Mouse (Mus musculus) liver, postnatal 0 days (tissue): ENCODE data around the gene Nr6a1. TPM values are rescaled to one million over a fixed set of nuclear protein-coding genes. Genes with fewer than 3 reads are reported as not detected.

Experiments used
- ATAC-seq: fragments of 200-750 bp; cut with Nextera tagmentation; 2 replicates; pipeline ENCODE4 v1.8.0; 2017; ENCODE audit warnings: mild to moderate bottlenecking, moderate library complexity
- DNase-seq: peaks from one replicate; pipeline ENCODE4 v3.0.0-alpha.2; 2016
- H3K27ac ChIP-seq: fragments of 300-500 bp; sonication (generic); 2 replicates; pipeline ENCODE4 v1.5.1; 2014; ENCODE audit warnings: antibody characterized with exemption, moderate library complexity, mild to moderate bottlenecking, low read depth
- H3K27me3 ChIP-seq: fragments of 300-500 bp; sonication (generic); 2 replicates; pipeline ENCODE4 v1.6.1; 2014; ENCODE audit warnings: low read length, control low read depth, mixed read lengths; ENCODE audit not compliant: insufficient read depth
- H3K36me3 ChIP-seq: fragments of 300-500 bp; sonication (generic); replicated peaks from 2 replicates; pipeline ENCODE4 v1.6.1; 2014; ENCODE audit warnings: mild to moderate bottlenecking, control low read depth, low read length, moderate library complexity, mixed read lengths; ENCODE audit not compliant: insufficient read depth
- H3K4me1 ChIP-seq: fragments of 300-500 bp; sonication (generic); 2 replicates; pipeline ENCODE4 v1.6.1; 2014; ENCODE audit warnings: antibody characterized with exemption, mild to moderate bottlenecking, control low read depth; ENCODE audit not compliant: insufficient read depth
- H3K4me2 ChIP-seq: fragments of 300-500 bp; sonication (generic); 2 replicates; pipeline ENCODE4 v1.6.1; 2014; ENCODE audit warnings: low read depth, mild to moderate bottlenecking, low read length, moderate library complexity, mixed read lengths
- H3K4me3 ChIP-seq: fragments of 300-500 bp; sonication (generic); 2 replicates; pipeline ENCODE4 v1.5.1; 2014; ENCODE audit warnings: low read depth, low read length
- H3K9ac ChIP-seq: fragments of 300-500 bp; sonication (generic); replicated peaks from 2 replicates; pipeline ENCODE4 v1.6.1; 2014; ENCODE audit warnings: mild to moderate bottlenecking, moderate library complexity
- H3K9me3 ChIP-seq: fragments of 300-500 bp; sonication (generic); 2 replicates; pipeline ENCODE4 v1.6.1; 2016; ENCODE audit warnings: mild to moderate bottlenecking, control low read depth, low read length, mixed read lengths
- CTCF ChIP-seq: sonication (generic); IDR thresholded peaks from 2 replicates; pipeline ENCODE4 v1.5.1; 2016; ENCODE audit warnings: antibody characterized with exemption, low read depth
- EP300 ChIP-seq: IDR thresholded peaks from 2 replicates; pipeline ENCODE4 v1.6.1; 2016; ENCODE audit warnings: antibody characterized with exemption, low read depth, mild to moderate bottlenecking
- WGBS: fragments of 180-500 bp; shearing (Covaris S2); extraction: QIAGEN DNeasy Blood & Tissue Kit; methylation state at CpG from one replicate; pipeline ENCODE4 v1.1.7; 2014; ENCODE audit not compliant: insufficient replicate concordance; 5-methylcytosine and 5-hydroxymethylcytosine counted together
- polyA plus RNA-seq: library from polyadenylated mRNA; unstranded; fragments of >200 nt; fragmentation: Nextera tagmentation; extraction: Ambion mirVana; gene quantifications from 2 replicates; pipeline ENCODE4 v1.2.1, GENCODE M21; 2015

Gene Nr6a1
- polyA plus RNA-seq, 1 experiment from 2014 or later: 1.1 TPM

DNA sequence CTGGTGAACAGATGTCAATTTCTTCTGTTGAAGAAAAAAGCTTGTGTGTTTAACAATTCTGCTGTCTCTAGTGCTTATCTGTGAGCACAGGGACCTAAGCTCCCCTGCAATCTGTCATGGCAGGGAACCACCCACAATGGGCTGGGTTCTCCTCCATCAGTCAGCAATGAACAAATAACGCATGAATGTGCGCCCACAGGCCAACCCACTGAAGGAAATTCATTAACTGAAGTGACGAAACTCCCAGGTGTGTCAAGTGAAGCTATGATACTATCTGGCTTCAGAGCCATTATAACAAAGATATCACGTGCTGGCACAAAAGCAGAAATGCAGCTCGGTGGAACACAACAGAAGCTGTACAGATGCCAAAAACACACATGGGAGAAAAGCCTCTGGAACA, 42.6 kb upstream of the Nr6a1 start:
- H3K9me3 ChIP-seq: no peaks in the 10 kb centered on the region
- peaks cover 8% of the 10 kb centered on the region; the same call in 1 of the 2 replicates for H3K4me1 ChIP-seq
- no peak overlapping the region for H3K9ac ChIP-seq
- H3K4me2 ChIP-seq: no peak overlapping the region
- peak overlapping the region; percentile 67 for H3K27ac ChIP-seq
- DNase-seq (peak; percentile 43), ATAC-seq (peak; percentile 98)
- TF ChIP-seq CTCF (no peak), EP300 (peak; percentile 87)
- 35% methylated on average over 5 of the region's 5 CpGs for WGBS
- no peak overlapping the region for H3K4me3 ChIP-seq
- H3K36me3 ChIP-seq: no peaks in the 10 kb centered on the region
- no peaks in the 10 kb centered on the region for H3K27me3 ChIP-seq

DNA sequence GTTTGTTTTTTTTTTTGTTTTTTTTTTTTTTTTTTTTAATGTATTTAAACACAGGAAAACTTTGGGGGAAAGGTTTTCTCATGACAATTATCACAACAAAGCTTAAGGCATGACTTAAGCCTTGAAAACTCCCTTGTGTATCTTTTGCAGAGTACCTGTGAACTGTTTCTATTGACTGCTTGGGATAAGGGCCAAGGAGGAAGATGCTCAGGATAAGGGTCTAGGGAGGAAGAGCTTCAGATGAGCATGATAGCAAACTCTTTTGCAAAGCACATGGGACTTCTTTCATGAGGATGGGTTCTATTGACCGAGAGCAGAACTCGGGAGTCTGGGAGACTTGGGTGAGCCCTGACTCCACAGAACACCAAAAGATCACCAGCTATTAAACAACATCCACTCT, 42.2 kb upstream of the Nr6a1 start:
- DNase-seq (no peak), ATAC-seq (no peak; the same call in 1 of the 2 replicates)
- H3K27ac ChIP-seq: peak overlapping the region; percentile 67
- H3K4me3 ChIP-seq: no peak overlapping the region
- no peaks in the 10 kb centered on the region for H3K36me3 ChIP-seq
- no peaks in the 10 kb centered on the region for H3K27me3 ChIP-seq
- H3K4me1 ChIP-seq: peaks cover 8% of the 10 kb centered on the region; the same call in 1 of the 2 replicates
- TF ChIP-seq CTCF: no peak
- TF ChIP-seq EP300: no peak
- H3K9ac ChIP-seq: no peak overlapping the region
- no peak overlapping the region for H3K4me2 ChIP-seq
- 67% methylated on average over 2 of the region's 2 CpGs for WGBS
- no peaks in the 10 kb centered on the region for H3K9me3 ChIP-seq

DNA sequence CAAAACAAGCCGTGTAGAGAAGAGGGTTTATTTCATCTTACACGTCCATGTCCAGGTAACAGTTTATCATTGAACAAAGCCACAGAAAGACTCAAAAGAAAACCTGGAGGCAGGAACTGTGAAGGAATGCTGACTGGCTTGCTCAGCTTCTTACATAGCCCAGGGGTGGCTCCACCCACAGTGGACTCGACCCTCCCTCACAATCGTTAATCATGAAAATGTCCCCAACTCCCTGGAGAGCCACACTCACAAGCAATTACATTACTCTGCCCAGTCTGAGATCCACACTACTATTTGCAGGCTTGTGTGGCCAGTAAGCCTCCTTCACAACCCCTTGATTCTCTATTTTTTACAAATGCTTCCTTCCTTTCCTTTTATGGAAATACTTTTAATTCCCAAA, 36.7 kb upstream of the Nr6a1 start:
- Histone ChIP-seq H3K9me3 (no peaks in the 10 kb centered on the region), H3K4me1 (no peaks in the 10 kb centered on the region), H3K9ac (no peak overlapping the region), H3K36me3 (no peaks in the 10 kb centered on the region), H3K4me3 (no peak overlapping the region), H3K27ac (no peak overlapping the region), H3K4me2 (no peak overlapping the region), H3K27me3 (no peaks in the 10 kb centered on the region)
- 51% methylated on average over 4 of the region's 4 CpGs for WGBS
- DNase-seq (no peak), ATAC-seq (no peak)
- TF ChIP-seq EP300 (no peak), CTCF (no peak)

DNA sequence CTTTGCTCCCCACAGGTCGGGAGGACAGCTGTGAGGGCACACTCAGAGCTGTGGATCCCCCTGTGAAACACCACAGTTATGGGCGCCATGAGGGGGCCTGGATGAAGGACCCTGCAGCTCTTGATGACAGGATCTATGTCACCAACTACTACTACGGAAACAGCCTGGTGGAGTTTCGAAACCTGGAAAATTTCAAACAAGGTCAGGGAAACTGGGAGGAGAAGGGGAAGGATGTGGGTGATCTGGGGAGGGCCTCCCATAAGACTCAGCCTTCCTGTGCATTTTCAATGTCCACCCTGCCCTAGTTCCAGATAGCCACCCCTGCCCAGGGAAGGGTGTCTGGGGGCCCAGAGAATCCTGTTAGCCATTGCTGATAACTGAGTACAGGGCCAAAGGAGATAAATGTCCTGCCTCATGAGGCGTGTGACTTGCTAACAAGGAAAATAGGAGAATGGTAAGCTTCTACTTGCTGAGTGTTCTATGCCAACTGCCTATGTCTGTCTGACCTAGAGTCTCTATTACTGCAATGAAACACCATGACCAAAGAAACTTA, 30.3 kb upstream of the Nr6a1 start:
- Histone ChIP-seq H3K4me1 (no peaks in the 10 kb centered on the region), H3K4me3 (no peak overlapping the region), H3K36me3 (no peaks in the 10 kb centered on the region), H3K27me3 (no peaks in the 10 kb centered on the region), H3K4me2 (no peak overlapping the region), H3K9me3 (no peaks in the 10 kb centered on the region), H3K27ac (no peak overlapping the region), H3K9ac (no peak overlapping the region)
- TF ChIP-seq EP300 (no peak), CTCF (no peak)
- 67% methylated on average over 5 of the region's 5 CpGs for WGBS
- DNase-seq: no peak
- ATAC-seq: no peak

DNA sequence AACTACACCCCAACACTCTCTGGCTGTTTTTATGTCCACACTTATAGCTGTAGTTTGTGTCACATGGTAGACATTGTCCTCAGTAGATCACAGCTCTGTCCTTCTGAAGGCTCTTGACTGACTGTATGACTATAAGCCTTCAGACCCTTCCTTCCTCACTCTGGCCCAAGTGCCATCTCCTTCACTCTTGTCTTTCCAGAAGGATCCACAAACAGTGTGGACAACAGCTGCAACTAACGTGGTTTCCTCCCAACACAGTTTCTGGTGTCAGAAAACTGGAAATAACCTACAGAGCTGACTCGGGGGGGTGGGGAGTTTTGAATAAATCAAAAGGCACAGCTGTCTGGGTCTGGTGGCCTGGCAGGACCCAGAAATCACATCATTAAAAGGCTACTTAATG, 28.6 kb upstream of the Nr6a1 start:
- Histone ChIP-seq H3K27me3 (no peaks in the 10 kb centered on the region), H3K4me2 (no peak overlapping the region), H3K9me3 (no peaks in the 10 kb centered on the region), H3K9ac (no peak overlapping the region), H3K36me3 (no peaks in the 10 kb centered on the region), H3K27ac (no peak overlapping the region), H3K4me3 (no peak overlapping the region), H3K4me1 (no peaks in the 10 kb centered on the region)
- WGBS: 38% methylated on average over 2 of the region's 2 CpGs
- DNase-seq (no peak), ATAC-seq (no peak)
- TF ChIP-seq EP300: no peak
- TF ChIP-seq CTCF: no peak

DNA sequence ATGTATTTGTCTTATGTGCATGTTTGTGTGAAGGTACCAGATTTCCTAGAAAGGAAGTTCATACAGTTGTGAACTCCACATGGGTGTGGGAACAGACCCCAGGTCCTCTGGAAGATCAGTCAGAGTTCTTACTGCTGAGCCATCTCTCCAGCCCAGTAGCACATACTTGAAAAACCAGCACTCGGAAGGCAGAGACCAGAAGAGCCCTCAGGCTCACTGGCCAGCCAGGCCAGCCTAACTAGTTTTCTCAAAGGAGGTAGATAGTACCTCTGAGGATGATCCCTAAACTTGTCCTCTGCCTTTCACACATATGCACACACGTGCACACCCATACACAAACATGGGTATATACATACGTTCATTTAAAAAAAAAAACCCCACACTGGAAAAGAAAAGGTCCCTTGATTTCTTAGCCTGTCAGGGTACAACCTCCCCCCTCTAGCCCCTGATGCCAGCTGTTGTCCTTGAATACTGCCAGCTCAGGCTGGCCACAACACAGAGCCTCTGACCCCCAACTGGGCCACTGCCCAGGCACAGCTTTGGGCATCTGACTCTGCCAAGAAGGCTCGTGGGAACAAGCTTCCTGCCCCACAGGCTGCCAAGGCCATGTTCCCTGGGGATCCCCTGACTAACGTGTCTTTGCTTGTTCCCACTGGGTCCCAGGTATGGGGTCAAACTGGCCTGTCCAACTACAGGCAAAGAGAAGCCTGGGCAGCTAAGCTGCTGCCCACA, 25.8 kb upstream of the Nr6a1 start:
- no peak overlapping the region for H3K4me2 ChIP-seq
- no peak for DNase-seq
- no peak overlapping the region for H3K9ac ChIP-seq
- no peak for ATAC-seq
- peaks cover 4% of the 10 kb centered on the region; the same call in 1 of the 2 replicates for H3K4me1 ChIP-seq
- 75% methylated on average over 5 of the region's 5 CpGs for WGBS
- no peaks in the 10 kb centered on the region for H3K36me3 ChIP-seq
- TF ChIP-seq CTCF (no peak), EP300 (no peak)
- H3K27me3 ChIP-seq: no peaks in the 10 kb centered on the region
- H3K9me3 ChIP-seq: no peaks in the 10 kb centered on the region
- H3K27ac ChIP-seq: no peak overlapping the region
- no peak overlapping the region for H3K4me3 ChIP-seq
